In genomic region chr10:29019496-29020270, GRCm38 (mm10) we compare ENCODE assay signal across 30 mouse cellular contexts. TPM values are rescaled to one million over a fixed set of nuclear protein-coding genes. Genes with fewer than 3 reads are reported as not detected.
"Had no signal": no experiment of that assay in that cellular context is flagged by ENCODE, and none has a peak within 500 bp of the region (broad histone marks: within the 10 kb centered on the region; RNA-seq: fewer than 3 reads in every experiment).

No protein-coding gene starts in this region.

- H3K4me1 ChIP-seq: liver, embryonic 12.5 days; liver, embryonic 15.5 days; lung, embryonic 15.5 days had no signal

- H3K9ac ChIP-seq: liver, embryonic 12.5 days; liver, embryonic 15.5 days; lung, embryonic 15.5 days had no signal

- H3K4me3 ChIP-seq: left cerebral cortex, adult 2 months; liver, embryonic 12.5 days; liver, embryonic 15.5 days; lung, embryonic 15.5 days had no signal

- H3K36me3 ChIP-seq: liver, embryonic 12.5 days; liver, embryonic 15.5 days; lung, embryonic 15.5 days had no signal

- H3K4me2 ChIP-seq: liver, embryonic 12.5 days; liver, embryonic 15.5 days; lung, embryonic 15.5 days; midbrain, embryonic 11.5 days had no signal

- ATAC-seq: liver, embryonic 12.5 days had no signal

- H3K27ac ChIP-seq: kidney, postnatal 0 days; left cerebral cortex, adult 2 months; liver, embryonic 12.5 days; liver, embryonic 15.5 days; lung, embryonic 15.5 days had no signal

- DNase-seq: kidney, adult 11 months; kidney, postnatal 36 days; layer of hippocampus, postnatal 36 days; lung, adult 18-20 months; lung, postnatal 10 days; lung, postnatal 4 days; midbrain, embryonic 14.5 days; right cerebral cortex, postnatal 25 days; thymus, adult 18-20 months; thymus, postnatal 4 days had no signal

- H3K9me3 ChIP-seq: liver, embryonic 12.5 days; liver, embryonic 15.5 days; lung, embryonic 15.5 days had no signal

- H3K27me3 ChIP-seq: liver, embryonic 12.5 days; liver, embryonic 15.5 days; lung, embryonic 15.5 days had no signal

RNA-seq across cellular contexts. Expression of gene 2310057J18Rik, which starts 33.6 kb away (rescaled TPM):
- total RNA-seq: layer of hippocampus, adult 8-10 months; layer of hippocampus, postnatal 10 days; layer of hippocampus, postnatal 36 days; left cerebral cortex, adult 2 months; left cerebral cortex, postnatal 10 days; left cerebral cortex, postnatal 36 days; megakaryocyte progenitor cell, adult 5-6 weeks; megakaryocyte-erythroid progenitor cell, adult 5-6 weeks; midbrain, postnatal 0 days had no signal
- polyA plus RNA-seq: kidney, postnatal 0 days; limb, embryonic 11.5 days; limb, embryonic 14.5 days; liver, embryonic 12.5 days; liver, embryonic 15.5 days; lung, embryonic 15.5 days; midbrain, embryonic 11.5 days; midbrain, embryonic 14.5 days; midbrain, postnatal 0 days; neural tube, embryonic 11.5 days; neural tube, embryonic 14.5 days; spleen, adult 2 months; stomach, embryonic 16.5 days; testis, adult 2 months had no signal
